Mouse (Mus musculus): Measurements from ENCODE around the gene Caln1. TPM values are rescaled to one million over a fixed set of nuclear protein-coding genes. Genes with fewer than 3 reads are reported as not detected.

The Caln1 gene
- polyA plus RNA-seq, 1 experiment from 2014 or later, result 49.3 TPM

DNA sequence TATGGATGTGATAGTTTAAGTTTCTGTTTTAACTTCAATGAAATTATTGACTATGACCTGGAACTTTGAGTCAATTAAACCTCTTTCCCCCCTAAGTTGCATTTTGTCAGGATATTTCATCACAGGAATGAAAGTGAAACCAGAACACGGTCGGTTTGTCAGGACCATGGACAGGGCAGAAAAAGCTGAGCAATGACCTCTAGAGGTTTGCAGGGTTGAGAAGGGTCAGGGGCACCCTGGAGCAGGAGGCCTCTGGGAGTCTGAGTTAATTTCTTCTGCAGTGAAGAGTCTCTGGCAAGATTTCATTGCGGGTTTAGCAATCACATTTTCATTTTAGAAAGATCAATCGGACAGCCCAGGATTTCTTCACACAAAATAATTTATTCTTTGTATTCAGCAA is 184.7 kb downstream of the Caln1 start:
- Histone ChIP-seq H3K9ac (ENCODE audit: low read depth, low read length) (no peak overlapping the region), H3K4me1 (ENCODE audit: control insufficient read depth, insufficient read depth, low read depth, low read length) (no peaks in the 10 kb centered on the region), H3K27me3 (replicated peaks; ENCODE audit: control insufficient read depth, insufficient read depth, low read length) (no peaks in the 10 kb centered on the region), H3K36me3 (ENCODE audit: control insufficient read depth, insufficient read depth, low read length) (no peaks in the 10 kb centered on the region), H3K4me3 (ENCODE audit: low read length) (no peak overlapping the region), H3K4me2 (ENCODE audit: low read length) (no peak overlapping the region), H3K27ac (ENCODE audit: low read depth, low read length) (no peak overlapping the region), H3K9me3 (ENCODE audit: control insufficient read depth, low read length) (no peaks in the 10 kb centered on the region)
- WGBS, result 61% methylated on average over 4 of the region's 4 CpGs
- no peak for ATAC-seq

GRCm38 (mm10) chr5:130563146-130563545 is 193.9 kb downstream of the Caln1 start:
- no peaks in the 10 kb centered on the region for H3K9me3 ChIP-seq (ENCODE audit: control insufficient read depth, low read length)
- no peak overlapping the region for H3K4me3 ChIP-seq (ENCODE audit: low read length)
- 77% methylated on average over 3 of the region's 3 CpGs for WGBS
- H3K27me3 ChIP-seq (replicated peaks; ENCODE audit: control insufficient read depth, insufficient read depth, low read length), result no peaks in the 10 kb centered on the region
- no peak for ATAC-seq
- no peak overlapping the region for H3K4me2 ChIP-seq (ENCODE audit: low read length)
- no peaks in the 10 kb centered on the region for H3K36me3 ChIP-seq (ENCODE audit: control insufficient read depth, insufficient read depth, low read length)
- no peaks in the 10 kb centered on the region for H3K4me1 ChIP-seq (ENCODE audit: control insufficient read depth, insufficient read depth, low read depth, low read length)
- H3K27ac ChIP-seq (ENCODE audit: low read depth, low read length), result no peak overlapping the region
- H3K9ac ChIP-seq (ENCODE audit: low read depth, low read length), result no peak overlapping the region

GRCm38 (mm10) chr5:130566002-130566401 is 196.7 kb downstream of the Caln1 start:
- no peak for ATAC-seq
- no peak overlapping the region for H3K4me2 ChIP-seq (ENCODE audit: low read length)
- no peak overlapping the region for H3K27ac ChIP-seq (ENCODE audit: low read depth, low read length)
- H3K27me3 ChIP-seq (replicated peaks; ENCODE audit: control insufficient read depth, insufficient read depth, low read length), result no peaks in the 10 kb centered on the region
- H3K9me3 ChIP-seq (ENCODE audit: control insufficient read depth, low read length), result no peaks in the 10 kb centered on the region
- H3K4me3 ChIP-seq (ENCODE audit: low read length), result no peak overlapping the region
- no peaks in the 10 kb centered on the region for H3K4me1 ChIP-seq (ENCODE audit: control insufficient read depth, insufficient read depth, low read depth, low read length)
- WGBS, result 69% methylated on average over 3 of the region's 3 CpGs
- H3K36me3 ChIP-seq (ENCODE audit: control insufficient read depth, insufficient read depth, low read length), result no peaks in the 10 kb centered on the region
- no peak overlapping the region for H3K9ac ChIP-seq (ENCODE audit: low read depth, low read length)

DNA sequence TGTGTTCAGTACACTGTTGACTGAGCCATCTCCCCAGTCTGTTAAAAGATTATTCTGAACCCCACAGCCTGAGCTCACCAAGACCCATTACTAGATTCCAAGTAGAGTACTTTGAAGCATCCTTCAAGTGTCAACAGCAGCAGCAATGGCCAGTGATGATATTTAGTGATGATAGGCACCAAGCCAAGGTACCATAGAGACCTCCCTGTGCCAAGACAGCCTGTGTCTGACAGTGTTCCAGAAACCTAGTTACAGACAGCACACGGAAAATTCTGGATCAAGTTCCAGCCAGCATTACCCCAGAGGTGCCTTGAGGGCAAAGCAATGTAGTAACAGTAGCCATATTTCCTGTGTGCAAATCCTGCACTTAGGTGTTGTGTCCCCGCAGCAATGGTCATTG is 208.3 kb downstream of the Caln1 start:
- Histone ChIP-seq H3K9ac (ENCODE audit: low read depth, low read length) (no peak overlapping the region), H3K4me1 (ENCODE audit: control insufficient read depth, insufficient read depth, low read depth, low read length) (no peaks in the 10 kb centered on the region), H3K36me3 (ENCODE audit: control insufficient read depth, insufficient read depth, low read length) (no peaks in the 10 kb centered on the region), H3K27me3 (replicated peaks; ENCODE audit: control insufficient read depth, insufficient read depth, low read length) (no peaks in the 10 kb centered on the region), H3K27ac (ENCODE audit: low read depth, low read length) (no peak overlapping the region), H3K9me3 (ENCODE audit: control insufficient read depth, low read length) (no peaks in the 10 kb centered on the region), H3K4me3 (ENCODE audit: low read length) (no peak overlapping the region), H3K4me2 (ENCODE audit: low read length) (no peak overlapping the region)
- WGBS, result 80% methylated on average over 2 of the region's 2 CpGs
- ATAC-seq, result no peak

GRCm38 (mm10) chr5:130584042-130584441 is 214.8 kb downstream of the Caln1 start:
- Histone ChIP-seq H3K36me3 (ENCODE audit: control insufficient read depth, insufficient read depth, low read length) (no peaks in the 10 kb centered on the region), H3K27me3 (replicated peaks; ENCODE audit: control insufficient read depth, insufficient read depth, low read length) (no peaks in the 10 kb centered on the region), H3K4me3 (ENCODE audit: low read length) (no peak overlapping the region), H3K4me2 (ENCODE audit: low read length) (no peak overlapping the region), H3K27ac (ENCODE audit: low read depth, low read length) (no peak overlapping the region), H3K9ac (ENCODE audit: low read depth, low read length) (no peak overlapping the region), H3K4me1 (ENCODE audit: control insufficient read depth, insufficient read depth, low read depth, low read length) (no peaks in the 10 kb centered on the region), H3K9me3 (ENCODE audit: control insufficient read depth, low read length) (no peaks in the 10 kb centered on the region)
- WGBS, result 85% methylated on average over 3 of the region's 3 CpGs
- no peak for ATAC-seq

- Histone ChIP-seq H3K36me3 (ENCODE audit: control insufficient read depth, insufficient read depth, low read length) (no peaks in the 10 kb centered on the region), H3K4me1 (ENCODE audit: control insufficient read depth, insufficient read depth, low read depth, low read length) (no peaks in the 10 kb centered on the region), H3K27ac (ENCODE audit: low read depth, low read length) (no peak overlapping the region), H3K27me3 (replicated peaks; ENCODE audit: control insufficient read depth, insufficient read depth, low read length) (no peaks in the 10 kb centered on the region), H3K4me3 (ENCODE audit: low read length) (no peak overlapping the region), H3K9me3 (ENCODE audit: control insufficient read depth, low read length) (no peaks in the 10 kb centered on the region), H3K4me2 (ENCODE audit: low read length) (no peak overlapping the region), H3K9ac (ENCODE audit: low read depth, low read length) (no peak overlapping the region)
- no peak for ATAC-seq
- WGBS, result 92% methylated on average over 4 of the region's 4 CpGs
These were observed 217.0 kb downstream of the Caln1 start for GRCm38 (mm10) chr5:130586257-130586656.

GRCm38 (mm10) chr5:130596541-130596940 is 227.3 kb downstream of the Caln1 start:
- Histone ChIP-seq H3K9me3 (ENCODE audit: control insufficient read depth, low read length) (no peaks in the 10 kb centered on the region), H3K4me3 (ENCODE audit: low read length) (no peak overlapping the region), H3K36me3 (ENCODE audit: control insufficient read depth, insufficient read depth, low read length) (no peaks in the 10 kb centered on the region), H3K9ac (ENCODE audit: low read depth, low read length) (no peak overlapping the region), H3K27ac (ENCODE audit: low read depth, low read length) (no peak overlapping the region), H3K4me1 (ENCODE audit: control insufficient read depth, insufficient read depth, low read depth, low read length) (no peaks in the 10 kb centered on the region), H3K27me3 (replicated peaks; ENCODE audit: control insufficient read depth, insufficient read depth, low read length) (no peaks in the 10 kb centered on the region), H3K4me2 (ENCODE audit: low read length) (no peak overlapping the region)
- WGBS, result 54% methylated on average over 6 of the region's 6 CpGs
- no peak for ATAC-seq

DNA sequence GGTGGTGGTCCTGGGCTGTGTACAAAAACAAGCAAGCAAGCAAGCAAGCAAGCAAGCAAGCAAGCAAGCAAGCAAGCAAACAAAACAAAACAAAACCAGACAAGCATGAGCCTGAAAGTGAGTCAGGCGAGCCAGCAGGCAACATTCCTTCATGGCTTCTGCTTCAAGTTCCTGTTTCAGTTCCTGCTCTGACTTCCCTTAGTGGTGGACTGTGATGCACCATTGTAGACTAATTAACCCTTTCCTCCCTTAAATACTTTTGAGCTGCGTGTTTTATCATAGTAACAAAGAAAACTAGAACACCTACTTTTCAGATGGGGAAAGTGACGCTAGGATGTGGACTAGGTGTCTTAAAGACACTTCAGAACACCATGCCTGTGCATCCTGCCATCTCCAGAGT is 244.4 kb downstream of the Caln1 start:
- Histone ChIP-seq H3K27ac (ENCODE audit: low read depth, low read length) (no peak overlapping the region), H3K4me2 (ENCODE audit: low read length) (no peak overlapping the region), H3K9ac (ENCODE audit: low read depth, low read length) (no peak overlapping the region), H3K4me3 (ENCODE audit: low read length) (no peak overlapping the region), H3K36me3 (ENCODE audit: control insufficient read depth, insufficient read depth, low read length) (no peaks in the 10 kb centered on the region), H3K4me1 (ENCODE audit: control insufficient read depth, insufficient read depth, low read depth, low read length) (no peaks in the 10 kb centered on the region; the same call in 1 of the 2 replicates), H3K27me3 (replicated peaks; ENCODE audit: control insufficient read depth, insufficient read depth, low read length) (no peaks in the 10 kb centered on the region), H3K9me3 (ENCODE audit: control insufficient read depth, low read length) (no peaks in the 10 kb centered on the region)
- 85% methylated on average over 3 of the region's 3 CpGs for WGBS
- ATAC-seq, result no peak

- ATAC-seq, result no peak
- no peaks in the 10 kb centered on the region for H3K27me3 ChIP-seq (replicated peaks; ENCODE audit: control insufficient read depth, insufficient read depth, low read length)
- no peaks in the 10 kb centered on the region for H3K36me3 ChIP-seq (ENCODE audit: control insufficient read depth, insufficient read depth, low read length)
- H3K9me3 ChIP-seq (ENCODE audit: control insufficient read depth, low read length), result no peaks in the 10 kb centered on the region
- H3K4me1 ChIP-seq (ENCODE audit: control insufficient read depth, insufficient read depth, low read depth, low read length), result no peaks in the 10 kb centered on the region; the same call in 1 of the 2 replicates
- 76% methylated on average over 3 of the region's 3 CpGs for WGBS
- no peak overlapping the region for H3K4me3 ChIP-seq (ENCODE audit: low read length)
- no peak overlapping the region for H3K27ac ChIP-seq (ENCODE audit: low read depth, low read length)
- H3K4me2 ChIP-seq (ENCODE audit: low read length), result no peak overlapping the region
- no peak overlapping the region for H3K9ac ChIP-seq (ENCODE audit: low read depth, low read length)
These were observed 245.0 kb downstream of the Caln1 start for GRCm38 (mm10) chr5:130614209-130614608.

GRCm38 (mm10) chr5:130620060-130620459 is 250.8 kb downstream of the Caln1 start:
- Histone ChIP-seq H3K36me3 (ENCODE audit: control insufficient read depth, insufficient read depth, low read length) (no peaks in the 10 kb centered on the region), H3K27ac (ENCODE audit: low read depth, low read length) (no peak overlapping the region), H3K9me3 (ENCODE audit: control insufficient read depth, low read length) (no peaks in the 10 kb centered on the region), H3K4me3 (ENCODE audit: low read length) (no peak overlapping the region), H3K4me2 (ENCODE audit: low read length) (no peak overlapping the region), H3K27me3 (replicated peaks; ENCODE audit: control insufficient read depth, insufficient read depth, low read length) (no peaks in the 10 kb centered on the region), H3K4me1 (ENCODE audit: control insufficient read depth, insufficient read depth, low read depth, low read length) (peaks cover 3% of the 10 kb centered on the region; the same call in 1 of the 2 replicates), H3K9ac (ENCODE audit: low read depth, low read length) (no peak overlapping the region)
- ATAC-seq, result no peak
- WGBS, result 42% methylated on average over 7 of the region's 7 CpGs

All from hindbrain, embryonic 16.5 days (tissue).